Mouse (Mus musculus): ENCODE data around the gene Mrps18a. TPM values are rescaled to one million over a fixed set of nuclear protein-coding genes. Genes with fewer than 3 reads are reported as not detected.

Mrps18a gene
- total RNA-seq, 2 experiments from 2014 or later = 79.3 to 84.5 TPM

DNA sequence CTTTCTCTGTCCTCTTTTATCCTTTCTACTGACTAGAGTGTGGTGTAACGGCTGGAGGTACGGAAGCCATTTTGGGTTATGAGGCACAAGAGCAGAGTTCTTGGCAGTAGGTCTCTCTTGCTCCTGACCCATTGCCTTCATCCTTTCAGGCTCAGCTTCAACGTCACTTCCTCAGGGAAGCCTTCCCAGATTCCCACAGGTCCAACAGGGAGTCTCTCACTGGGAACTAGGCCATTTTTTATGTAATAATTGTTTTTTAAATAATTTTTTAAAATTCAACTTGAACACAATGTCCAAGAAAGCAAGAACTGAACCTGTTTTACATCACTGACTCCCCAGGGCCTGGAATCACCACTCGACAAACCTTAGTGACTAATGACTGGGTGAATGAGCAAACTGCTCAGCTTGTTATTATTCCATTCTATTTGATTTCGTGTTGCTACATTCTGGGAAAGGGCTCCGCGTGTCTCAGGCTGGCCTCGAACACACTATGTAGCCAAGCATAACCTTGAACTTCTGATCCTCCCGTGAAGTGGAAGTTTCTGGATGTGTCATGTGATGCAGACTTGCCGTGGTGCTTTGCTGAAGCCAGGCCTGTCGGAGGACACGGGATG, 32.8 kb upstream of the Mrps18a start:
- DNase-seq (ENCODE audit: extremely low spot score in 1 of 2, low spot score in 2 of 2) = no peak
- Histone ChIP-seq H3K4me3 (no peak overlapping the region), H3K27ac (no peak overlapping the region)
- TF ChIP-seq CTCF (IDR thresholded peaks at IDR 0.05) = no peak
- intact Hi-C loops (cut with DNase I) = no loop called here

DNA sequence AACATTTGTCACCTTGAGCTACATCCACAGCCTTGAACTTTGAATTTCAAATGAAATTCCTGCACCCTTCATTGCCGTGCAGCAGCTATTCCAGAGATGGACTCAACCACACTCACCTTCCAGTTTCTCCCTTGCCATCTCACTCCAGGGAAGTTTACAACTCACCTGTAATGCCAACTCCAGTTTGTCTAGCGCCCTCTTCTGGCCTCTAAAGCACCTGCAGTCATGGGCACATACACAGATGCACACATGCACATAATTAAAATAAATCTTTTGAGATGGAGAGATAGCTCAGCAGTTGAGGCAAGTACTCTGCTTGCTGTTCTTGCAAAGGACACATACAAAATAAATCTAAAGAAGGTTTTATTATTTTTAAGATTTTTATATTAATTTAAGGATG, 31.7 kb upstream of the Mrps18a start:
- Histone ChIP-seq H3K27ac (no peak overlapping the region), H3K4me3 (no peak overlapping the region)
- DNase-seq (ENCODE audit: extremely low spot score in 1 of 2, low spot score in 2 of 2) = no peak
- no peak for TF ChIP-seq CTCF (IDR thresholded peaks at IDR 0.05)
- intact Hi-C loops (cut with DNase I) = no loop called here

DNA sequence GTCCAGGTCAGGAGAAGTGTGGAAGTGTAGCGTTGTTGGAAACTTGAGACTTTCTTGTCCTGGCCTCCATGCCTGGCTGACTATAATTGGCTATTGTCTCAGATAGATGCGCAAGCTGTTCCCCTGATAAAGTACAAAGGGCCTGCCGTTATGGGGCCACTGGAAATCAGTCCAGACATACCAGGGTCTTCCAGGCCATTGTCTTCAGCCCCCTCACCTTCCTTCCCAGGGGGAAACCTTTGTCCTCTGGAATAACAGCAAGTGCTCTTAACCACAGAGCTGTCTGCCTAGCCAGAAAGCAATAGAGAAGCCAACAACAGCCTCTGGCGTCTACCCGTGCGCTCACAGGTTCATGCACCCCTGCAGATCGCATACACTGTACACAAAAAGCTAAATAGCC, 30.4 kb upstream of the Mrps18a start:
- no peak overlapping the region for H3K27ac ChIP-seq
- no peak for DNase-seq (ENCODE audit: extremely low spot score in 1 of 2, low spot score in 2 of 2)

DNA sequence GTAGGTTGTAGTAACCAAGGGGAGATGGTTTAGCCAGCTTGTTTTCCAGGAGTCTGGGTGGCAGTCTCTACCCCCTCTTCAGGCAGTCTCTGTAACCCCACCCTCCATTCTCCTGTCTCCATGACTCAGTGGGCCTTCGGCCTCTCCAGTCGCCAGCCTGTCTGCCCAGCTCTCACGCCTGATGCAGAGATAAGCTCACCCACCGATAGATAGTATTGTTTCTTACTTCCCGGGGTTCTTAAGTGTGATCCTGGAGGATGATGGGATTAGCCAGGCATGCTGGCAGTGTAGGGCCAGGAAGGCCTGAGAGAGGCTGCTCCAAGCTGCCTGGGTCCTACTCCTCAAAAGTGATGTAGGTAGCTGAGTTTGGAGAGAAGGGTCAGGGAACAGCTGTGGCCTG, 29.7 kb upstream of the Mrps18a start:
- TF ChIP-seq CTCF (IDR thresholded peaks at IDR 0.05) = no peak
- no peak for DNase-seq (ENCODE audit: extremely low spot score in 1 of 2, low spot score in 2 of 2)
- Histone ChIP-seq H3K27ac (no peak overlapping the region), H3K4me3 (no peak overlapping the region)
- intact Hi-C loops (cut with DNase I) = no loop called here

More for the DNA sequence above, 30.4 kb upstream of the Mrps18a start:
- TF ChIP-seq CTCF (IDR thresholded peaks at IDR 0.05) = no peak
- intact Hi-C loops (cut with DNase I) = no loop called here
- no peak overlapping the region for H3K4me3 ChIP-seq

DNA sequence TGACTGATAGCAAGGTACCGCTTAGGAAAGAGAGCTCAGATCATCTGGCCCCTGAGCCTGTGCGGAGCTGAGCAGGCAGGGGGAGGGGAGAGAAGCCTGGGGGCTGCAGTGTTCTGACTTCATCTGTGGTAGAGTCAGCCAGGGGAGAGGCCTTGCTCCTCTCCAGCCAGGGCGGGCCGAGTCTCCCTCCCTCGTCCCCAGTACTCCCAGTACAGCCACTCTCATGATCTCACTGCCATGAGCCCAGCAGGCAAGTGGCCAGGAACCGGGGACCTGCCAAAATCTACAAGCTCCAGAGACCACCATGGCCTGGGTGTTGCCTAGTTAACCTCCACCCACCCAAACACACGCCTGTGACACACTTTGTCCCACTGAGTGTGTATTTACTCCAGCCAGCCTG, 29.1 kb upstream of the Mrps18a start:
- intact Hi-C loops (cut with DNase I) = no loop called here
- Histone ChIP-seq H3K4me3 (no peak overlapping the region), H3K27ac (no peak overlapping the region)
- TF ChIP-seq CTCF (IDR thresholded peaks at IDR 0.05) = no peak
- DNase-seq (ENCODE audit: extremely low spot score in 1 of 2, low spot score in 2 of 2) = no peak

DNA sequence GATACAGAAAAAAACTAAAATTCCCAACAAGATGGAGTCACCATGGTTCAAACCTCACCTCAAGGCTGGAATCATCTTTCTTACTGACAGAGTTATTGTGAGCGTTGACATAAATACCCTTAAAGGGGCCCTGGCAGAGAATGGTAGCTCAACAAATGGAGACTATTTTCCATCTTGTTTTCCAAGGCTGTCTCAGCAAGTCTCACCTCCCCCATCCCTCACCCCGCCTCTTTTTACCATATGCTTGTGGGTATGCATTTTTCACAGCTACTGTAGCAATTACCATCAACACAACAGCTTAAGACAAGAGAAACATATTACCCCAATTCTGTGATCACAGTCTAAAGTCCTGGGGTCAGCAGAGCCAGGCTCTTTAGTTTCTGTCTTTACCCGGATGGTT, 27.4 kb upstream of the Mrps18a start:
- no peak for DNase-seq (ENCODE audit: extremely low spot score in 1 of 2, low spot score in 2 of 2)
- Histone ChIP-seq H3K4me3 (no peak overlapping the region), H3K27ac (no peak overlapping the region)
- no peak for TF ChIP-seq CTCF (IDR thresholded peaks at IDR 0.05)
- intact Hi-C loops (cut with DNase I) = no loop called here

DNA sequence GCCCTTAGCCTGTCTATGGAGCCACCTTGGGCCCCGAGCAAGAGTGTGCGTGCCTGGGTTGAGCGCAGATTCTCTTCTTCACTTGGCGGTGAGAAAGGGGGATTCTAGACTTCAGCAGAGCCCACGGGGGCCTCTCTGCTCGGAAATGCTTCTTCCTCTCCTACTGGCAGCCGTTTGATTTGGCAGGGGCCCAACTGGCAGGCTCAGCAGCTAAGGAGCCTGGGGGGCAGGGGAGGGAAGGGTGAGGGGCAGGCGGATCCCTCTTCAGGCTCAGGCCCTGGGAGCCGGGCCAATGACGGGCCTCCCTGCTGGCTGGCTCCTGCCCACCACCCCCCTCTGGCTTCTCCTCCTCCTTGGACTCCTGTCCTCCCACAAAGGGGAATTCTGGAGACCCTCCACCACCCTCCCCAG, 26.7 kb upstream of the Mrps18a start:
- intact Hi-C loops (cut with DNase I) = no loop called here
- peak; percentile 64 to 75 for DNase-seq (ENCODE audit: extremely low spot score in 1 of 2, low spot score in 2 of 2)
- TF ChIP-seq CTCF (IDR thresholded peaks at IDR 0.05) = no peak
- Histone ChIP-seq H3K4me3 (no peak overlapping the region), H3K27ac (no peak overlapping the region)

DNA sequence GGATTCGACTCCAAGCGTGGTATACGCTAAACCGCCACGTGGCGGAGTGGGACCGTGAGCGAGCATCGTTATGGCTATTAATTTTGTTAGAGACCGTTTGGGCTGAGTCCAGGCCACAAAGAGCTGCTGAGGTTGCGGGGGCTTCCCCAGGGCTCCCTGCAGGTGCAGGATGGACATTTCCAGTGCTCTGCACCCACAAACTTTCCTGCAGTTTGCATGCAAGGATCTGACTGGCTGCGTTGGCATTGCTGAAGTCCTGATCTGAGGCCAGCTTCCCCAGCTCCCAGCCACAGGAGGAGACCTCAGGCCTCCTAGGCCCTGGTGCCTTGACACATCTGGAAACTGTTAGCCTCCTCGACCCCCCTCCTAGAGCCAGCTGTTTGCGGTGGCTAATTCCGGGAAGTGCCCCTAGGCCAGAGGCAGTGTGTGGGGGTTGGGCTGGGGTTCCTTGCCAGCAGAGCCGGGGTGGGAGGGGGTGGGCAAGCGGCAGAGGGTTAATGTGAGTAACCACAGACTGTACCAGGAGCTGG, 24.4 kb upstream of the Mrps18a start:
- intact Hi-C loops (cut with DNase I) = no loop called here
- DNase-seq (ENCODE audit: extremely low spot score in 1 of 2, low spot score in 2 of 2) = no peak

DNA sequence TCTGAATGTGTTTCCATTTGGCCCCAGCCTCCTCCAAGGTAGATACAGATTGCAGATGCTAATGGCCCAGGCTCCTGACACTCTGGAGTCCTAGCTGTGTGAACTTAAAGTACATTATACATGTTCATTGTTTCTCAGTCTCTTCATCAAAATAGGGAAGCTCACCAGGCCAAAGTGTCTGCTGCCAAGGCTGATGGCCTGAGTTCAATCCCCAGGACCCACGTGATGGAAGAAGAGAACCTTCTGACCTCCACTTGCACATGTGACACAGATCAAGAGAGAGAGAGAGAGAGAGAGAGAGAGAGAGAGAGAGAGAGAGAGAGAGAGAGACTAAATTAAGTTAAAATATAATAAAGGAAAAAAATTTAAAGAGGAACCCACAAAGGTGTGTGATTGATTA, 19.4 kb upstream of the Mrps18a start:
- DNase-seq (ENCODE audit: extremely low spot score in 1 of 2, low spot score in 2 of 2) = no peak
- Histone ChIP-seq H3K4me3 (no peak overlapping the region), H3K27ac (no peak overlapping the region)
- TF ChIP-seq CTCF (IDR thresholded peaks at IDR 0.05) = no peak
- intact Hi-C loops (cut with DNase I) = no loop called here

More for the DNA sequence above, 24.4 kb upstream of the Mrps18a start:
- no peak; the same call in 1 of the 2 replicates for TF ChIP-seq CTCF (IDR thresholded peaks at IDR 0.05)
- Histone ChIP-seq H3K4me3 (no peak overlapping the region), H3K27ac (no peak overlapping the region)

DNA sequence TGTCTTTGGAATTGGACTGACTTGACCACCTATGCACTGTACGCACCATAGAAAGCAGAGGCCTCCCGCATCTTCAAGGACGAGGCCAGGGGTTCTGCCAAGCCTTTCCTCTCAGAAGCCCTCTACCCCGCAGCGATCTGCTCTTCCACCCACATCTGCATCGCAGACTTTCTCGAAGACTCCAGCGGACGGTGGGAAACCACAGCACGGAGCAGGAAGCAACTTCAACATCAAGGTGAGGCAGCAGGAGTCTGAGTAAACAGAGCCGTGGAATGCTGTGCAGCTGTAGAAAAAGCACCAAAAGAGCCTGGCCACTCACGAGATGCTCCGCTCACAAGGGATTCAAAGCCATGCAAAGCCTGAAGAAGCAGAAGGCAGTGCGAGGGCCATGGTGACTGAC, 18.9 kb upstream of the Mrps18a start:
- no peak for DNase-seq (ENCODE audit: extremely low spot score in 1 of 2, low spot score in 2 of 2)
- TF ChIP-seq CTCF (IDR thresholded peaks at IDR 0.05) = no peak
- intact Hi-C loops (cut with DNase I) = no loop called here
- H3K27ac ChIP-seq = no peak overlapping the region
- H3K4me3 ChIP-seq = no peak overlapping the region

DNA sequence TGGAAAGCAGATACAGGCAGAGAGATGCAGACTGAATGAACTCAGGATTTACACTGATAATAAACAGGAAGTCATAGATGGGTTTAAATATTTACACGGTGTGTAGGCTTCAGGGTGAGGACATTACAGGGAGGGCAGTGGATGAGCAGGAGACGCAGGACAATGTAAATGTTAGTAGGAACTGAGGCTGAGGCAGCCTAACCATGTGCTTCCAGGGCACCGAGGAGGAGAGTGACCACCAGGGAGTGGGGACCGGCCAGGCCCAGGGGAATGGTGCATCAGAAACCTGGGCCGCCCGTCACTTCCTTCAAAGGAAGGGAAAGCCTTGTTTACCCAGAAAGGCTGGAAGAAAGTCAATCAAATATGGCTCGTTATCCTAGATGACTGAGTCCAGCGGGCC, 12.3 kb upstream of the Mrps18a start:
- H3K27ac ChIP-seq = no peak overlapping the region
- intact Hi-C loops (cut with DNase I) = no loop called here
- TF ChIP-seq CTCF (IDR thresholded peaks at IDR 0.05) = no peak
- DNase-seq (ENCODE audit: extremely low spot score in 1 of 2, low spot score in 2 of 2) = no peak
- H3K4me3 ChIP-seq = no peak overlapping the region

DNA sequence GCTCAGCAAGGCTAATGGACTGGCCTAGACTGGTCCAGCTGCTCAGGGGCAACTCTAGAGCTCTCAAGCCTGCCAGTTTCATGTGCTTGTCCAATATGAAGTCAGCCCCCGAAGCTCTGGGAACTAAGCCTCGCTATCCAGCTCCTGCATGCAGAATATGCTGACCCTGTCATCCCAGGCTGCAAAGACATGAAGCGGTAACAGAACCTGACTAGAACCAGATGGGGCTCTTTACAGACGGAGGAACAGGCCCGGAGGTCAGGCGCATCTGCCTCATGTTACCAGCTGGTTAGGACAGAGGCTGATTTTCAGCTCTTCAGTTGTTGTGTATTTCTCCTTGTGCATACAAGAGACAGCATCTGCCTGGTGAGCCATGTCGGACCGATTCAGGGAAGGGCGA, 8.9 kb upstream of the Mrps18a start:
- no peak for TF ChIP-seq CTCF (IDR thresholded peaks at IDR 0.05)
- no peak for DNase-seq (ENCODE audit: extremely low spot score in 1 of 2, low spot score in 2 of 2)
- Histone ChIP-seq H3K4me3 (no peak overlapping the region), H3K27ac (no peak overlapping the region)
- intact Hi-C loops (cut with DNase I) = no loop called here

DNA sequence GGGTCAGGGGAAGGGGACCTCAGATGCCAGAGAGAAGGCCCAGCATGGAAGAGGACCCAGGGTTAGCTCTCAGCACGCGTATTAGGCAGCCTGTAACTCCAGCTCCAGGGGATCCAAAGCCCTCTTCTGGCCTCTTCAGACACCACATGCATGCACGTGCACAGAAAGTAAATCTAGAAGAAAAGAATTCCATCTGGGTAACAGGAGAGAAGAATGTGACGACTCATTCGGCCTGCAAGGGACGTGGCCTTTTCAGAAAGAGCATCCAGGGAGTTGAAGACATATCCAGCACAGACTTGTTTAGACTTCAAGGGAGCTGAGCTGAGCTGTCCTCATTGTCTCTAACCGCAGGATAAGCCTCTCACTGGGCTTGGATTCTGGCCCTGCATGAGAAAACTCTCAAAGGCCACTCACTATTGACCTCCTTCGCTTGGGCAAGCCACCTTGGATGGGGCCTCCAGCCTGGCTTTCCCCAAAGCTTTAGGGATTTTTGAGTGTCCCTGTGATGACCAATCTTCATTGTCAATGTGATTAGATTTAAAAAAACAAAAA, 8.1 kb upstream of the Mrps18a start:
- H3K27ac ChIP-seq = no peak overlapping the region

More for the DNA sequence above, 8.1 kb upstream of the Mrps18a start:
- no peak for DNase-seq (ENCODE audit: extremely low spot score in 1 of 2, low spot score in 2 of 2)
- intact Hi-C loops (cut with DNase I) = no loop called here
- H3K4me3 ChIP-seq = no peak overlapping the region
- no peak; the same call in 1 of the 2 replicates for TF ChIP-seq CTCF (IDR thresholded peaks at IDR 0.05)

All from left cerebral cortex, adult 2 months (tissue).